Mouse (Mus musculus): ENCODE results near the gene Skap1. TPM values are rescaled to one million over a fixed set of nuclear protein-coding genes. Genes with fewer than 3 reads are reported as not detected.

The Skap1 gene
- total and polyA plus RNA-seq, 2 experiments from 2014 or later: 0.11 TPM; not detected in 1

GRCm38 (mm10) chr11:96668367-96668766 lies 204.0 kb downstream of the Skap1 start:
- Histone ChIP-seq H3K9me3 (replicated peaks; ENCODE audit: control insufficient read depth, low read length) (no peaks in the 10 kb centered on the region), H3K9ac (replicated peaks; ENCODE audit: low read depth, low read length) (no peak overlapping the region), H3K36me3 (replicated peaks; ENCODE audit: control insufficient read depth, insufficient read depth, low read length) (no peaks in the 10 kb centered on the region), H3K4me1 (ENCODE audit: control insufficient read depth, insufficient read depth) (no peaks in the 10 kb centered on the region), H3K27me3 (ENCODE audit: control insufficient read depth, insufficient read depth, low read length) (0 out of 2 replicates have a peak, but pooled peaks cover 10% of the 10 kb centered on the region), H3K4me2 (ENCODE audit: low read depth, low read length) (no peak overlapping the region), H3K27ac (ENCODE audit: low read depth) (no peak overlapping the region), H3K4me3 (ENCODE audit: low read depth, low read length) (no peak overlapping the region)
- DNase-seq (ENCODE audit: low spot score): no peak
- WGBS: 39% methylated on average over 7 of the region's 7 CpGs
- no peak for TF ChIP-seq EP300 (IDR thresholded peaks at IDR 0.05; ENCODE audit: low read depth)
- TF ChIP-seq CTCF (IDR thresholded peaks at IDR 0.05; ENCODE audit: low read depth): no peak
- no peak for ATAC-seq (ENCODE audit: insufficient read depth, low read depth)

- no peak overlapping the region for H3K27ac ChIP-seq (ENCODE audit: low read depth)
- DNase-seq (ENCODE audit: low spot score) (peak; percentile 66), ATAC-seq (ENCODE audit: insufficient read depth, low read depth) (peak; percentile 79; the same call in 1 of the 2 replicates)
- peaks cover 19% of the 10 kb centered on the region for H3K27me3 ChIP-seq (ENCODE audit: control insufficient read depth, insufficient read depth, low read length)
- no peaks in the 10 kb centered on the region for H3K9me3 ChIP-seq (replicated peaks; ENCODE audit: control insufficient read depth, low read length)
- WGBS: 7% methylated on average over 6 of the region's 6 CpGs
- peak overlapping the region; percentile 51 for H3K4me2 ChIP-seq (ENCODE audit: low read depth, low read length)
- H3K4me1 ChIP-seq (ENCODE audit: control insufficient read depth, insufficient read depth): 0 out of 2 replicates have a peak, but pooled peaks cover 6% of the 10 kb centered on the region
- no peak overlapping the region for H3K4me3 ChIP-seq (ENCODE audit: low read depth, low read length)
- TF ChIP-seq EP300 (IDR thresholded peaks at IDR 0.05; ENCODE audit: low read depth) (no peak), CTCF (IDR thresholded peaks at IDR 0.05; ENCODE audit: low read depth) (peak; percentile 65)
- H3K9ac ChIP-seq (replicated peaks; ENCODE audit: low read depth, low read length): no peak overlapping the region; the same call in 1 of the 2 replicates
- no peaks in the 10 kb centered on the region for H3K36me3 ChIP-seq (replicated peaks; ENCODE audit: control insufficient read depth, insufficient read depth, low read length)
These were observed 209.4 kb downstream of the Skap1 start for GRCm38 (mm10) chr11:96673792-96674191.

- Histone ChIP-seq H3K9me3 (replicated peaks; ENCODE audit: control insufficient read depth, low read length) (no peaks in the 10 kb centered on the region), H3K9ac (replicated peaks; ENCODE audit: low read depth, low read length) (no peak overlapping the region), H3K4me1 (ENCODE audit: control insufficient read depth, insufficient read depth) (0 out of 2 replicates have a peak, but pooled peaks cover 6% of the 10 kb centered on the region), H3K27ac (ENCODE audit: low read depth) (no peak overlapping the region), H3K4me2 (ENCODE audit: low read depth, low read length) (no peak overlapping the region), H3K4me3 (ENCODE audit: low read depth, low read length) (no peak overlapping the region), H3K27me3 (ENCODE audit: control insufficient read depth, insufficient read depth, low read length) (peaks cover 15% of the 10 kb centered on the region), H3K36me3 (replicated peaks; ENCODE audit: control insufficient read depth, insufficient read depth, low read length) (no peaks in the 10 kb centered on the region)
- DNase-seq (ENCODE audit: low spot score) (no peak), ATAC-seq (ENCODE audit: insufficient read depth, low read depth) (no peak)
- TF ChIP-seq EP300 (IDR thresholded peaks at IDR 0.05; ENCODE audit: low read depth): no peak
- TF ChIP-seq CTCF (IDR thresholded peaks at IDR 0.05; ENCODE audit: low read depth): no peak
- 26% methylated on average over 8 of the region's 8 CpGs for WGBS
These were observed 210.5 kb downstream of the Skap1 start for GRCm38 (mm10) chr11:96674786-96675365.

GRCm38 (mm10) chr11:96678026-96678425 lies 213.6 kb downstream of the Skap1 start:
- TF ChIP-seq CTCF (IDR thresholded peaks at IDR 0.05; ENCODE audit: low read depth): no peak
- no peak for TF ChIP-seq EP300 (IDR thresholded peaks at IDR 0.05; ENCODE audit: low read depth)
- no peak overlapping the region for H3K4me2 ChIP-seq (ENCODE audit: low read depth, low read length)
- no peaks in the 10 kb centered on the region for H3K36me3 ChIP-seq (replicated peaks; ENCODE audit: control insufficient read depth, insufficient read depth, low read length)
- ATAC-seq (ENCODE audit: insufficient read depth, low read depth) (no peak), DNase-seq (ENCODE audit: low spot score) (no peak)
- WGBS: 80% methylated on average over 13 of the region's 13 CpGs
- H3K4me3 ChIP-seq (ENCODE audit: low read depth, low read length): no peak overlapping the region
- peaks cover 14% of the 10 kb centered on the region for H3K27me3 ChIP-seq (ENCODE audit: control insufficient read depth, insufficient read depth, low read length)
- H3K27ac ChIP-seq (ENCODE audit: low read depth): no peak overlapping the region
- H3K9ac ChIP-seq (replicated peaks; ENCODE audit: low read depth, low read length): no peak overlapping the region
- no peaks in the 10 kb centered on the region for H3K9me3 ChIP-seq (replicated peaks; ENCODE audit: control insufficient read depth, low read length)
- 0 out of 2 replicates have a peak, but pooled peaks cover 6% of the 10 kb centered on the region for H3K4me1 ChIP-seq (ENCODE audit: control insufficient read depth, insufficient read depth)

GRCm38 (mm10) chr11:96679026-96679425 lies 214.6 kb downstream of the Skap1 start:
- no peak for DNase-seq (ENCODE audit: low spot score)
- Histone ChIP-seq H3K9me3 (replicated peaks; ENCODE audit: control insufficient read depth, low read length) (no peaks in the 10 kb centered on the region), H3K4me3 (ENCODE audit: low read depth, low read length) (no peak overlapping the region), H3K27ac (ENCODE audit: low read depth) (no peak overlapping the region), H3K9ac (replicated peaks; ENCODE audit: low read depth, low read length) (no peak overlapping the region), H3K4me1 (ENCODE audit: control insufficient read depth, insufficient read depth) (0 out of 2 replicates have a peak, but pooled peaks cover 6% of the 10 kb centered on the region), H3K27me3 (ENCODE audit: control insufficient read depth, insufficient read depth, low read length) (peaks cover 11% of the 10 kb centered on the region), H3K4me2 (ENCODE audit: low read depth, low read length) (no peak overlapping the region), H3K36me3 (replicated peaks; ENCODE audit: control insufficient read depth, insufficient read depth, low read length) (no peaks in the 10 kb centered on the region)
- no peak for ATAC-seq (ENCODE audit: insufficient read depth, low read depth)
- TF ChIP-seq EP300 (IDR thresholded peaks at IDR 0.05; ENCODE audit: low read depth): no peak
- no peak for TF ChIP-seq CTCF (IDR thresholded peaks at IDR 0.05; ENCODE audit: low read depth)
- 84% methylated on average over 4 of the region's 4 CpGs for WGBS

GRCm38 (mm10) chr11:96685381-96685780 lies 221.0 kb downstream of the Skap1 start:
- ATAC-seq (ENCODE audit: insufficient read depth, low read depth): no peak
- DNase-seq (ENCODE audit: low spot score): no peak
- peak; percentile 20; the same call in 1 of the 2 replicates for TF ChIP-seq CTCF (IDR thresholded peaks at IDR 0.05; ENCODE audit: low read depth)
- TF ChIP-seq EP300 (IDR thresholded peaks at IDR 0.05; ENCODE audit: low read depth): no peak
- H3K9ac ChIP-seq (replicated peaks; ENCODE audit: low read depth, low read length): no peak overlapping the region
- H3K4me2 ChIP-seq (ENCODE audit: low read depth, low read length): no peak overlapping the region
- H3K27me3 ChIP-seq (ENCODE audit: control insufficient read depth, insufficient read depth, low read length): peaks cover 4% of the 10 kb centered on the region; the same call in 1 of the 2 replicates
- no peaks in the 10 kb centered on the region for H3K36me3 ChIP-seq (replicated peaks; ENCODE audit: control insufficient read depth, insufficient read depth, low read length)
- H3K4me1 ChIP-seq (ENCODE audit: control insufficient read depth, insufficient read depth): no peaks in the 10 kb centered on the region
- 71% methylated on average over 2 of the region's 2 CpGs for WGBS
- H3K4me3 ChIP-seq (ENCODE audit: low read depth, low read length): no peak overlapping the region
- H3K27ac ChIP-seq (ENCODE audit: low read depth): no peak overlapping the region
- H3K9me3 ChIP-seq (replicated peaks; ENCODE audit: control insufficient read depth, low read length): no peaks in the 10 kb centered on the region

All from heart, postnatal 0 days (tissue).